Mouse (Mus musculus): Measurements from ENCODE around the gene Efhc1.
"Not testable (repeated sequence)": the region's sequence is repeated elsewhere in the genome, so short reads cannot be mapped to it uniquely, and the experiment has no call there.

The Efhc1 gene

GRCm38 (mm10) chr1:20951300-20951763 lies at the start of gene Efhc1:
Gene Efhc1 (plus strand): TSS chr1:20951626.
- peak; percentile 85 to 91 for DNase-seq (ENCODE audit: low spot score in 2 of 2)

GRCm38 (mm10) chr1:20905501-20906127 lies 45.8 kb upstream of the Efhc1 start:
- no peak for DNase-seq (ENCODE audit: low spot score in 2 of 2)

GRCm38 (mm10) chr1:20906128-20906515 lies 45.3 kb upstream of the Efhc1 start:
- DNase-seq (ENCODE audit: low spot score in 2 of 2): no peak

GRCm38 (mm10) chr1:20908541-20908940 lies 42.9 kb upstream of the Efhc1 start:
- no peak for DNase-seq (ENCODE audit: low spot score in 2 of 2)

GRCm38 (mm10) chr1:20912115-20912514 lies 39.3 kb upstream of the Efhc1 start:
- DNase-seq (ENCODE audit: low spot score in 2 of 2): no peak

- DNase-seq (ENCODE audit: low spot score in 2 of 2): peak in 1 of 2 experiments; percentile 23
Observed at GRCm38 (mm10) chr1:20912527-20913171, 38.8 kb upstream of the Efhc1 start.

GRCm38 (mm10) chr1:20914769-20915168 lies 36.7 kb upstream of the Efhc1 start:
- no peak for DNase-seq (ENCODE audit: low spot score in 2 of 2)

GRCm38 (mm10) chr1:20915608-20916007 lies 35.8 kb upstream of the Efhc1 start:
- DNase-seq (ENCODE audit: low spot score in 2 of 2): no peak

GRCm38 (mm10) chr1:20917496-20918050 lies 33.9 kb upstream of the Efhc1 start:
- DNase-seq (ENCODE audit: low spot score in 2 of 2): no peak

- DNase-seq (ENCODE audit: low spot score in 2 of 2): no peak
Observed at GRCm38 (mm10) chr1:20919728-20920127, 31.7 kb upstream of the Efhc1 start.

- DNase-seq (ENCODE audit: low spot score in 2 of 2): no peak
Observed at GRCm38 (mm10) chr1:20921081-20921528, 30.3 kb upstream of the Efhc1 start.

- DNase-seq (ENCODE audit: low spot score in 2 of 2): no peak
Observed at GRCm38 (mm10) chr1:20922612-20923399, 28.6 kb upstream of the Efhc1 start.

GRCm38 (mm10) chr1:20925324-20925723 lies 26.1 kb upstream of the Efhc1 start:
- not testable (repeated sequence) for DNase-seq (ENCODE audit: low spot score in 2 of 2)

GRCm38 (mm10) chr1:20925926-20926325 lies 25.5 kb upstream of the Efhc1 start:
- DNase-seq (ENCODE audit: low spot score in 2 of 2): no peak

GRCm38 (mm10) chr1:20926376-20926775 lies 25.1 kb upstream of the Efhc1 start:
- no peak for DNase-seq (ENCODE audit: low spot score in 2 of 2)

GRCm38 (mm10) chr1:20928487-20928886 lies 22.9 kb upstream of the Efhc1 start:
- no peak for DNase-seq (ENCODE audit: low spot score in 2 of 2)

- peak; percentile 20 to 51 for DNase-seq (ENCODE audit: low spot score in 2 of 2)
Observed at GRCm38 (mm10) chr1:20933457-20933856, 18.0 kb upstream of the Efhc1 start.

- DNase-seq (ENCODE audit: low spot score in 2 of 2): no peak
Observed at GRCm38 (mm10) chr1:20935106-20935505, 16.3 kb upstream of the Efhc1 start.

GRCm38 (mm10) chr1:20939046-20939445 lies 12.4 kb upstream of the Efhc1 start:
- peak; percentile 21 to 41 for DNase-seq (ENCODE audit: low spot score in 2 of 2)

GRCm38 (mm10) chr1:20940151-20940550 lies 11.3 kb upstream of the Efhc1 start:
- DNase-seq (ENCODE audit: low spot score in 2 of 2): peak; percentile 54 to 65

GRCm38 (mm10) chr1:20941322-20941721 lies 10.1 kb upstream of the Efhc1 start:
- DNase-seq (ENCODE audit: low spot score in 2 of 2): no peak

GRCm38 (mm10) chr1:20941857-20942256 lies 9.6 kb upstream of the Efhc1 start:
- no peak for DNase-seq (ENCODE audit: low spot score in 2 of 2)
